Mouse (Mus musculus): ENCODE measurements around the gene Plgrkt.

Gene Plgrkt

DNA sequence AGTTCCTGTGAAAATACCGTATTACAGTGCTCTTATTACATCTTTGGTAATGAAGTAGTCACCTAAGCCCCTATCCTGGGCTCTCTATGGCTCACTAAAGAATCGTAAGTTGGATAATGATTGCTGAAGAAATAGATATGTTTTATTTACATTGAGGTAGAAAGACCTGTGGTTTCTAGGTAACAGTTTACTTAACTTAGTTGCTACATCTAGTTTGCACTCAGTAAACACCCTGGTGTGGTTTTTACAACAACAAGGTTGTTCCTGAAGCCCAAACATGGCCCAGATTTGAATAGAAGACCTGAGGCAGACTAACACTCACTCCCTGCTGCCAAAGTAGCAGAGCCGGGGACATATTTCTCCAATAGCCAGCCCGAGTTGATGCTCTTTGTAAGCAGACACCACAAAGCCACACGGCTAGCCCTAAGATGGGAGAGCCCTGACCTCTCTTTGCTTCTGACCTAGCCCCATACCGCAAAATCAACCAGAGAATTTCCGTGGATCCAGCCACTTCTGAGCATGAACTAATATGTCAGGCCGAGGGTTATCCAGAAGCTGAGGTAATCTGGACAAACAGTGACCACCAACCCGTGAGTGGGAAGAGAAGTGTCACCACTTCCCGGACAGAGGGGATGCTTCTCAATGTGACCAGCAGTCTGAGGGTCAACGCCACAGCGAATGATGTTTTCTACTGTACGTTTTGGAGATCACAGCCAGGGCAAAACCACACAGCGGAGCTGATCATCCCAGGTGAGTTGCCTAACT lies 12.8 kb upstream of the Plgrkt start:
- no peak for DNase-seq

- no peak for DNase-seq
These were observed 9.2 kb upstream of the Plgrkt start for GRCm38 (mm10) chr19:29376382-29376781.

- no peak for DNase-seq
These were observed 7.8 kb upstream of the Plgrkt start for GRCm38 (mm10) chr19:29374947-29375346.

DNA sequence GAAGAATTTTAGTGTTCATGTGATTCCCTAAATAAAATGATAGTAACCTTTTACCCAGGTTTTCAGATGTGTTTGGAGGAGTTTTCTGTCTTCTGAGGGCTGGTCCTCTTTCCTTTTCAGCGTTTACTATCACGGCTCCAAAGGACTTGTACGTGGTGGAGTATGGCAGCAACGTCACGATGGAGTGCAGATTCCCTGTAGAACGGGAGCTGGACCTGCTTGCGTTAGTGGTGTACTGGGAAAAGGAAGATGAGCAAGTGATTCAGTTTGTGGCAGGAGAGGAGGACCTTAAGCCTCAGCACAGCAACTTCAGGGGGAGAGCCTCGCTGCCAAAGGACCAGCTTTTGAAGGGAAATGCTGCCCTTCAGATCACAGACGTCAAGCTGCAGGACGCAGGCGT lies 6.2 kb upstream of the Plgrkt start:
- no peak for DNase-seq

GRCm38 (mm10) chr19:29372621-29373020 lies 5.4 kb upstream of the Plgrkt start:
- no peak for DNase-seq

GRCm38 (mm10) chr19:29372138-29372537 lies 4.9 kb upstream of the Plgrkt start:
- peak; percentile 36 for DNase-seq

- peak; percentile 53 for DNase-seq
These were observed 4.3 kb upstream of the Plgrkt start for GRCm38 (mm10) chr19:29371284-29372081.

- no peak for DNase-seq
These were observed 3.5 kb upstream of the Plgrkt start for GRCm38 (mm10) chr19:29370545-29371283.

GRCm38 (mm10) chr19:29370112-29370511 lies 2.9 kb upstream of the Plgrkt start:
- DNase-seq: no peak

DNA sequence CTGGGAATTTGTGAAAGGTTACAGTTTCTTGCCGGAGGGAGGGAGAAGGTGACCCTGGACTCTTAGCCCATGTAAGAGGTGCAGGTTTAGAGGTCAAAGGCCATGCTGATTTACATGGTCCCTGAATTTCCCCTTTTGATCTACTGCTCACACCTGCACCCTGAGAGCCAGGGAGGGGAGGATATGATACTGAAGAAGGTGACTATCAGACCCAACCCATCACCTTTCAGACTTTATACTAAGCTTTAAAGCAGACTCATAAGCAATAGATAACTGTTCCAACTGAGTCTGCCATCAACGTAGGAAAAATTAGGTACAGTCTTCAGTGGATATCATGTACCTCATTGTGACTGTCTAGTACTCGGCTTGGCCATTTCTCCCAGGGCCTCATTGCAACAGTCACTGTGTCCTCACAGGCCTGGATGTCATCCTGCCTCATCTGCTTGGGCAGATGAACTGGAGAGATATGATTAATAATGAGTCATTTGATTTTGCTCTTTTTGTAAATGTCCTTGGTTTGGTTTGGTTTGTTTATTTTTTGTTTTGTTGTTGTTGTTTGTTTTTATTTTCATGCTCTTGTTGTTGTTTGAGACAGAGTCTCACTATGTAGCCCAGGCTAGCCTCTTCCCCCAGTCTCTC lies 1.6 kb upstream of the Plgrkt start:
- DNase-seq: no peak

GRCm38 (mm10) chr19:29368041-29368440 lies 851 bp upstream of the Plgrkt start:
- DNase-seq: no peak

GRCm38 (mm10) chr19:29366226-29366968 lies 793 bp downstream of the Plgrkt start:
- DNase-seq: peak; percentile 16

- DNase-seq: no peak
These were observed 2.1 kb downstream of the Plgrkt start for GRCm38 (mm10) chr19:29365105-29365504.

DNA sequence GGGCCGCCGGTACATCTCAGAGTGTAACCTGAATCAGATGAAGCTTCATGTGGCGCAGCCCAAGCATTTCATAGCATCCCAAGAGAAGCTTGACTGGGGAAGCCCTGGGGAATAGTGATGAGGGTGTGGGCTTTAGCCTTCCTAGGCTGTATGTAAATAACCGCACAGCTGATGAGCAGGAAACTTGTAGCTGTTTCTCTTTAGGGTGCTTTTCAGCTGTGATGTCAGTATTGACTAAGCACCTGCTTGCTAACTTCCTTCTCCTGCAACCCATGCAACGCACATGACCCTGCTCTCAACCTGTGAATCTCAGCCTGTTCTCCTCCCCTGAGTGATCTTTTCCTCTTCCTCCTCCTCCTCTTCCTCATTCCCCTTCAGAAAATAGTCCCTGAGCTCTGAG lies 3.1 kb downstream of the Plgrkt start:
- no peak for DNase-seq

GRCm38 (mm10) chr19:29363557-29363956 lies 3.6 kb downstream of the Plgrkt start:
- no peak for DNase-seq

DNA sequence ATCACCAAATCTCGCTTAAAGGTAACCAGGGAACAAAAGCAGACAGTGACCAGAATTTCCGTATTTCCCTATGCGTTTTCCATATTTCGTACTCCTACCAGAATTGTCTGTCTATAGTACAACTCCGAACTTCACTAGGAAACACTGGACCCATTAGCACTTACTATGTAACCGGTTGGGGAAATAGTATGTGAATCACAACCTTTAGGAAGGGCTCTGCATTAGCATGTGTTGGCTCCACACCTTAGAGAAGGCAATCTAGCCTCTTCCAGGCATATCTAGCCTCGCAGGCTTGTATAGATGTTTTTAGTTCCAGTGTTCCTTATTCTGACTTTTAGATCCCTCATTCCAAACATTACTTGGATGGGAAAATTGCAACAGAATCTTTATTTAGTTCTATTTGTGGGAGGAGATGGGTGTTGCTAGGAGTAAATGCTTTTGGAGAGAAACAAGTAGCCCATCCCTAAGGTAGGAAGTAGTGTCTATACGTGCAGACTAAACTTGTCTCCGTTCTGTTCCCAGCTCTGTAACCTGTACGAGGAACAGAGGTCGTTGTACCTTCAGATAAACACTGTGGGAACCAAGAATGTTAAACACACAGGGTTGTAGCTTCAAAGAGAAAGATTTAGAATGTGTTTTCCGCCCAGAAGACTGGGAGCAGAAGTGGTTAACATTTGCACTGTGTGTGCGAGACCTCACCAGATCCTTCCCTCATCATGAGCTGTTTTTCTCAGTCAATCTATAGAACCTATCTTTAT lies 4.8 kb downstream of the Plgrkt start:
- DNase-seq: no peak

GRCm38 (mm10) chr19:29361468-29362130 lies 5.6 kb downstream of the Plgrkt start:
- DNase-seq: peak; percentile 88

- no peak for DNase-seq
These were observed 6.9 kb downstream of the Plgrkt start for GRCm38 (mm10) chr19:29360251-29360650.

DNA sequence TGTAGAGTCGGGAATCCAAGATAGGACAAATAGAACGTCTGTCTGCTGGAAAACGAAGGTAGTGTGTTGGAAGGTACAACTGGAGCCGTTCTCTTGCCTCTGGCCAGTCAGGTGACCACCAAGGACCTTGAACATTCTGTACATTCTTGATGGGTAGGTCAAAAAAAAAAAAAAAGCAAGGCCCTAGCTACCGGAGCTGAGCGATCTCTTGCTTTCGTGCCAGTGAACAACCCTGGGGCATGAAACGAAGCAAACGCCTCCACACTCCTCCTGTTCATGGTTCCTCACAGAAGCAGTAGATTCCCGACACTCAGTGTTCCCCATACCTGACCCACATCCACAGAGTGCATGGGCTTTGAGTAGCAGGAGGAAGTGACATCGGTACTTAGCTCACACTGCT lies 10.9 kb downstream of the Plgrkt start:
- DNase-seq: no peak

DNA sequence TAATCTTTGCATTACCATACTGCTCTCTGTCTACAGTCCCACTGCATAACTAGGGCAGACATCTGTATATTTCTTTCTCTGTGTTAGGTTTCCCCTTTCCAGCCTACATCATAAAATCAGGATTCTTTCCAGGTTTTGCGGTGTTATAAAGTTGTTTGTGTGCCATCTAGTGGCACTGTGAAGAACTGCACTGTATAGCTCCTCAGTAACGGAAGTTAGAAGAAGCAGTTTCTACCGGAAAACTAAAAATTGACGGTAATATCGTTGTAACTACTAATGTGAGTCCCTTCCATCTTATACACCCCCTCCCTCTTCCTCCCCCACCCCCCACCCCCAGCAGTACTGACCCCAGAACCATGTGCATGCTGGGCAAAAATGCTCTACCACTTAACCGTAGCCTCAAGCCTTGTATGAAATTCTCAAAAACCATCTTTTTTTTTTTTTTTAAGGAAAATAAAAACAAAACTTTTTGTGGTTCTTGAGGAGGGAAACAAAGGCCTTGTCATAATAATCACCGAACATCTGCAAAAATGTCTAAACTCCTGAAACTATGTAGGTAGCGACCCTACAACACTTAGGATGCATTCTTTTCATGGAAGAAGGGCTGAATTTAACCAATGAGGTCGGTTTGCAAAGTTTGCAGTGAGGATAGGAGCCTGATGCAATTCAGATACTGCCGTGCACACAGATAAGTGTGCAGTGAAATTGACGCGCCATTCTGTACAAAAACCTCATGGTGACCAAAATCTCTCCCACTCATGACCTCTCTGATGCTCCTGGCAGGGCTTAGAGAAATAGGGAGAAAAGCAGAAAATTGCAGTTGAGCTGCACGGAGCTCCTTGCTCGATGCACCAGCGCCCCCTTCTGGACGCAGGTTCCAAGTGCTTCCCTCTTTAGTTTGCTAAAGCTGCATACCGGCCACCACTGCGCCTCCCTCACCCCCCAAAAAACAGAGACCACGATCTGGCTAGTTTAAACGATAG lies 12.0 kb downstream of the Plgrkt start:
- DNase-seq: peak; percentile 91
